Mouse (Mus musculus): ENCODE data around the gene F2r.

DNA sequence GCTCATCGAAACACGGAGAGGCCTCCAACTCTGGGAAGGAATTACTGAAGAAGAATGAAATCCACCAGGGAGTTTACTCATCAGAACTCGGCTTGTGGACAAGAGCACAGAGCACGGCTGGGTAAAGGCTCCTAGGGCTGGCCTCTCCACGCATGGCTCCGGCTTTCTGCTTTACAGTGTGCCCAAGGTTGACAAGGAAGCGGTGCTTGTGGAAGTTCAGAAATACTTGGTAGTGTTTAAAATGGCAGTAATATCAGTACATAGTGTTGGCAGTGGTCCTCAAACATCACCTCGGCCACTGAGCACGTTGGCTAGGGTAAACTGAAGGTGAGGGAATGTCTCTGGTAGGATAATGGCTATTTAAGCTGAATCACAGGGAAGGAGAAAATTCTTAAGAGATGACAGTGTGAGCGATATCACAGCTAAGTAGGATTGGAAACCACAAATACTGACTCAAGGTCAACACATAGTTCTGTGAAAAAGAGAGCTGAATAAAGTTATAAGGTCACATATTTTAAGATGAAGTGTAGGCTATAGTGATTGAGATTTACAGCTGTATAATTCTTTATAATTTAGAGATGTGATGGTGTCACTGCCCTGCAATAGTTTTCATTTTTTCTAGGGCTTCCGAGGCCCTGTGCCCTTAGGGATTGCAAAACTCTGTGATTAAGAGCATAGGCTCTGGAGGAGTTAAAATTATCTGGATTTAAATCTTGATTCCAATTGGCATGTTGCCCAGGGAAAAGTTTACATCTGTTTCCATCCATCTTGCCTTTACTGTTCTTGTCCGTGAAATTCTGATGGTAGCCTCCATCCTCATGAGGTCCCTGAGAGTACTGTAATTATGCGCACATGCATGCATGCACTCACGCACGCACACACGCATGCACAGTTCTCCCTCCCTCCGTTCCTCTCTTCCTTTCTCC is 23.0 kb upstream of the F2r start:
- no peak for TF ChIP-seq CTCF (IDR thresholded peaks at IDR 0.05; ENCODE audit: control insufficient read depth, insufficient read depth, low read length)
- TF ChIP-seq POLR2A (IDR thresholded peaks at IDR 0.05; ENCODE audit: borderline replicate concordance, control insufficient read depth, low read depth, low read length), result no peak
